Mouse (Mus musculus): ENCODE data around the gene Erbin. TPM values are rescaled to one million over a fixed set of nuclear protein-coding genes. Genes with fewer than 3 reads are reported as not detected.

Erbin gene
- 87.5 TPM for polyA plus RNA-seq (2017; shearing (Covaris generic))

DNA sequence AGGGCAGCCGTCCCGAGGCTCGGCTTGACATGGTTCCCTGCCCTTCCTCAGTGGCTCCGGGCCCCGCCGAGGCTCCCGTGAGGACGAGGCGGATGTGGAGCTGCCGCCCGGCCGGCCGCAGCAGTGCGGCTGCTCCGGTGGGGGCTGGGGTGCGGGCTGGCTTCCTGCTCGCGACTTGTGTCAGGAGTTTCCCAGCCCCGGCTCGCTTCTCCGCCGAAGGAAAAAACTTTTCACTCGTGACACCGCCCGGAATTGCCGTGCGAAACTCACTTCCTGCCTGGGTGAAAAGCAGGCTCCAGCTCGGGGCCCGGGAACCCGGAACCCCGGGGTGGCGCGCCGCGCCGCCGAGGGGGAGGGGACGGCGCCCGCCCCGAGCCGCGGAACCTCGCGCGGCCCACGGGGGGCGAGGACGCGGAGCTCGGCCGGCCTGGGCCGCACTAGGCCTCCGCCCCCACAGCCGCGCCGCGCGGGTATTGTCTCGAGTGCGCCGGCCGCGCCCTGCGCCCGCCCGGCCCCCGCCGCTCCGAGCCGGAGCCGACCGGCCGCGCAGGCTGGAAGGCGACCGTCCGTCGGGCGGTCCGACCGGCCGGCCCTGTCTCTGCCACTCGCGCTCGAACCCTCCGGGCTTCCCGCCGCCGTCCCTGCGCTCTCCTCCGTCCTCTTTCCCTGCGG lies at the start of gene Erbin:
Gene Erbin, minus strand, starts transcription at position 254 of the 672 bp plus-strand sequence.

DNA sequence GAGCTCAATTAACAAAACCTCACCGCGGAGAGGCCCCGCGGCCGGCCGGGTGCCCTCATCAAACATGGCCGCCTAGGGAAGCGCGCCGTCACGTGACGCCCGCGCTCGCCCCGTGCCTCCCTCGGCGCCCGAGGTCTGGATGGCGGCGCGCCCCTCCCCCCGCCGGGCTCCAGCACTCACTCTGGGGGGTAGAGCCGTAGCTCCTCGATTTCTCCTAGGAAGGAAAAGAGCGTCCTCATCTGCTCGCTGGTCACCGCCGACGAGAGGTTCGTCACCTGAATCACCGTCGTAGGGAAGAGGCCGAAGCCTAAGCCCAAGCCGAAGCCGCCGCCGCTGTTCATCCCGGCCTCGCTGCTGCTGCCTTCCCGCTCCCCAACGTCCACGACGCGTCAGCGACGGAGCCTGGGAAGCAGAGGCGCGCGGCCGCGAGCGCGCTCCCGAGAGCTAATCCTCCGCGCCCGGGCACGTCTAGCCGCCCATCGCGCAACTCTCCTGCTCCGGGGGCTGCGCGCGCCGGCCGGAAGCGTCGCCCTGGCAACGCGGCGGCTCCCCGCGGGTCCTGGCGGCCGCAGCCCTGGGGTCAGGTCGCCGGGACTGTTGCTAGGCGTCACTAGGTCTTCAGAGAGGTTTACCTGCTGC lies 146.1 kb downstream of the Erbin start, which contains the start of gene Srek1:
Gene Srek1, minus strand, starts transcription at position 490 of the 639 bp plus-strand sequence.

Other genes with a start within 250 kb of the Erbin start
- gene Srek1, start 145.9 kb downstream of the Erbin start, polyA plus RNA-seq (2017; shearing (Covaris generic)), result 61.9 TPM
- gene Nln, start 189.1 kb upstream of the Erbin start, polyA plus RNA-seq (2017; shearing (Covaris generic)), result 18.5 TPM
- 13.7 TPM for gene Sgtb, start 189.2 kb upstream of the Erbin start, polyA plus RNA-seq (2017; shearing (Covaris generic))

All from effector memory CD4-positive, alpha-beta T cell, adult 7 months (primary cell).